Mouse (Mus musculus): ENCODE measurements around the gene Bnip1. TPM values are rescaled to one million over a fixed set of nuclear protein-coding genes. Genes with fewer than 3 reads are reported as not detected.

Bnip1 gene
- polyA plus RNA-seq, 1 experiment, result 21.4 TPM

DNA sequence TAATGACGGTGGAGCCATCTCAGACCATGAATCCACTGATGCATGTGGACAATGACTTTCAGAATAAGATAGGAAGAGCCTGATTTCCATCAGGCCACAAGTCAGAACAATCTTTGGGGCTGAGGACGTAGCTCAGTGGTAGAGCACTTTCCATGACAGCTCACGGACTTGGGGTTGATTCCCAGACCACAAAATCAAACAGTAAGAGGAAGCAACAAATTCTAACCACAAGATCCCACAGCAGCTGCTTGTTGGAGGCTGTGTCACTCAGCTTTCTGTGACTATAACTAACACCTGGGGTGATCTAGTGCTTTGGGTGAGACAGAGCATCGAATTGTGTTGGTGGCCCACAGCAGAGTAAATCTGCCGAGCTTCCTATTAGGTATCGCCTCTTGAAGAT is 35.9 kb downstream of the Bnip1 start:
- Histone ChIP-seq H3K36me3 (ENCODE audit: control insufficient read depth, insufficient read depth, low read length) (no peaks in the 10 kb centered on the region), H3K27me3 (replicated peaks; ENCODE audit: control insufficient read depth, insufficient read depth, low read length) (no peaks in the 10 kb centered on the region), H3K27ac (ENCODE audit: insufficient read depth, low read depth, low read length) (no peak overlapping the region), H3K4me1 (ENCODE audit: control insufficient read depth, insufficient read depth, low read length) (no peaks in the 10 kb centered on the region), H3K4me3 (ENCODE audit: insufficient read depth, low read depth, low read length) (no peak overlapping the region)
- DNase-seq, result no peak
- 77% methylated on average over 6 of the region's 6 CpGs for WGBS
- no peak for TF ChIP-seq POLR2A (IDR thresholded peaks at IDR 0.05; ENCODE audit: low read depth, low read length)

DNA sequence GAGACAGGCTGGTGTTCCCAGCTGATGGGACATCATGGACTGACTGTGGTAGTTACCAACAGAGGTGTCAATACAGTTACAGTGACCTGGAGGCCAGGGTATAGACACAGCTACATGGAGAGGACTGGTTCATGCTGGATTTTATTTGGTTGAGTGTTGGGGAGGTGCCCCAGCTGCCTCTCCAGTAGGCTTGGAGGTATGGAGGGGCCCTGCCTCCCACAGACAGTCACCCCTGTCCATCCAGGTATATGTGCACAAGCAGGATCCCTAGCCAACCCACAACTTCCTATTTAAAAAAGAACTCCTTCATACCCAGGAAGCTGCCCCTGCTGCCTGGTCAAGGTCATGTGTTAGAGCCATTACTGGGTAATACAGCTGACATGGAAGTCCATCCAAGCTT is 36.9 kb downstream of the Bnip1 start:
- TF ChIP-seq CTCF (conservative IDR thresholded peaks at IDR 0.05; ENCODE audit: insufficient read depth, insufficient read length, low read depth, low read length), result no peak
- TF ChIP-seq POLR2A (IDR thresholded peaks at IDR 0.05; ENCODE audit: low read depth, low read length), result no peak
- Histone ChIP-seq H3K4me3 (ENCODE audit: insufficient read depth, low read depth, low read length) (no peak overlapping the region), H3K27ac (ENCODE audit: insufficient read depth, low read depth, low read length) (no peak overlapping the region), H3K27me3 (replicated peaks; ENCODE audit: control insufficient read depth, insufficient read depth, low read length) (no peaks in the 10 kb centered on the region), H3K36me3 (ENCODE audit: control insufficient read depth, insufficient read depth, low read length) (no peaks in the 10 kb centered on the region), H3K4me1 (ENCODE audit: control insufficient read depth, insufficient read depth, low read length) (no peaks in the 10 kb centered on the region)
- no peak for DNase-seq

DNA sequence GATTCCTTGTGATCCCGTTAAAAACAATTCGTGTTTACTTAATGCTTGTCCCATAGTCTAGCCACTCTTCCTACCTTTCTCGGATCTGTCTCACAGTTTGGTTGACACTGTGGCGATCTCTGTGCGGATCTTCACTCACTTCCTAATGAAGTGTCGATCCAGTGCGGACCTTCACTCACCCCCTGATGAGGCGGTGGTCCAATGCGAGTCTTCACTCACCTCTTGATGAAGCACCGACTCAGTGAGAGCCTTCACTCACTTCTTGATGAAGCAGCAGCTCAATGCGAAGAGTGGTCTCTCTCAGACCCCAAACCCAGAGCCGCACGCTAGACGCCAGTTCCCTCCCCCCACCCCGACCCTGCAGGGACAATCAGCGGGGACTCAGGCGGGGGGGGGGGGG is 45.3 kb downstream of the Bnip1 start:
- H3K36me3 ChIP-seq (ENCODE audit: control insufficient read depth, insufficient read depth, low read length), result no peaks in the 10 kb centered on the region
- no peaks in the 10 kb centered on the region for H3K4me1 ChIP-seq (ENCODE audit: control insufficient read depth, insufficient read depth, low read length)
- no peak for TF ChIP-seq POLR2A (IDR thresholded peaks at IDR 0.05; ENCODE audit: low read depth, low read length)
- no peak for TF ChIP-seq CTCF (conservative IDR thresholded peaks at IDR 0.05; ENCODE audit: insufficient read depth, insufficient read length, low read depth, low read length)
- no peaks in the 10 kb centered on the region for H3K27me3 ChIP-seq (replicated peaks; ENCODE audit: control insufficient read depth, insufficient read depth, low read length)
- H3K4me3 ChIP-seq (ENCODE audit: insufficient read depth, low read depth, low read length), result no peak overlapping the region
- H3K27ac ChIP-seq (ENCODE audit: insufficient read depth, low read depth, low read length), result no peak overlapping the region
- no peak for DNase-seq
- WGBS, result 75% methylated on average over 16 of the region's 17 CpGs

DNA sequence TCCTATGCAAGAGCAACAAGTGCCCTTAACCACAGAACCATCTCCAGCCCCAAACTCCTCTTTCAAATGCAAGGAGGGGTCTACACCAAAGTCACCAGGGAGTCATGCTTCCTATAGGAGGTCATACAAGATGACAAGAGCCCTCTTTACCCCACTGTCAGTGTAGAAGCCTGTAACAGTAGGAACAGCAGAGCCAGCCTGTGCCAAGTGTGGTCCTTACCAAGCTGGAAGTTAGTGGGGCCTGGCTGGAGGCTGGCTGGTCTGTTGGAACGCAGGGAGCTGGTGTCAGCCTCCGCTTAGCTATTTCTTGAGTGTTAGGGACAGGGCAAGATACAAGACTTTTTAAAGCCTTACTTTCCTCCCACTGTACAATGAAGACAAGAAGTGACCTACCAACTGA is 52.9 kb downstream of the Bnip1 start:
- H3K27me3 ChIP-seq (replicated peaks; ENCODE audit: control insufficient read depth, insufficient read depth, low read length), result 0 out of 2 replicates have a peak, but pooled peaks cover 1% of the 10 kb centered on the region
- DNase-seq, result no peak
- H3K4me1 ChIP-seq (ENCODE audit: control insufficient read depth, insufficient read depth, low read length), result no peaks in the 10 kb centered on the region
- TF ChIP-seq CTCF (conservative IDR thresholded peaks at IDR 0.05; ENCODE audit: insufficient read depth, insufficient read length, low read depth, low read length) (no peak), POLR2A (IDR thresholded peaks at IDR 0.05; ENCODE audit: low read depth, low read length) (no peak)
- H3K36me3 ChIP-seq (ENCODE audit: control insufficient read depth, insufficient read depth, low read length), result no peaks in the 10 kb centered on the region
- 98% methylated on average over 2 of the region's 2 CpGs for WGBS
- H3K27ac ChIP-seq (ENCODE audit: insufficient read depth, low read depth, low read length), result no peak overlapping the region
- no peak overlapping the region for H3K4me3 ChIP-seq (ENCODE audit: insufficient read depth, low read depth, low read length)

DNA sequence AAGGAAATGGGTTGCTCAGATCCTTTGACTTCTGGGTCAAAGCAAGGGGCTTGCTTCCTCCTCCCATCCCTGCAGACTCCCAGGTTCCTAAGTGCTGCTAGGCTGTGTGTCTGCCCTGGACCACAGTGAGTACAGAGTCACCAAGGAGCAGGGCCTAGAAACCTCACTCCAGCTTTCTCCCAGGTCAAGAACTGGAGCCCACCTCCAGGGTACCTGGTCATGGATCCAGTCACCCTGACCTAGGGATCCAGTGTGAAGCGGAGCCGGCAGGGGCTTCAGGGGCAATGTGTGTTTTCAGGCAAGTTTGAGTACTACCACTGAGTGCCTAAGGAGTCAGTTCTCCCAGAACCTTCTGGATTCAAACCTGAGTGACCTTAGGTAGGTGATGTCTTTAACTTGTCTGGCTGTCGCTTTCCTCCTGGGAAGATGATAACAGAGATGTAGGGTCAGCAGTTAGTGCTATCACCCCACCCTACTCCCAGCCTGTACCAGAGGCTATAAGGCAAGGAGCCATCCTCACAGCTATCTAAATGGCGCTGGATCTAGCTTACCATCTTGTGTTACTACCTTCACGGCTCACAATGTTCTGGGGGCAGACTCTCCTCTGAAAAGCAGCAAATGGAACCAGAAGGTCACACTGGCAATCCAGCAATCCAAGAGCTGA is 53.6 kb downstream of the Bnip1 start:
- Histone ChIP-seq H3K27me3 (replicated peaks; ENCODE audit: control insufficient read depth, insufficient read depth, low read length) (peaks cover 5% of the 10 kb centered on the region; the same call in 1 of the 2 replicates), H3K36me3 (ENCODE audit: control insufficient read depth, insufficient read depth, low read length) (no peaks in the 10 kb centered on the region), H3K27ac (ENCODE audit: insufficient read depth, low read depth, low read length) (no peak overlapping the region), H3K4me3 (ENCODE audit: insufficient read depth, low read depth, low read length) (no peak overlapping the region), H3K4me1 (ENCODE audit: control insufficient read depth, insufficient read depth, low read length) (no peaks in the 10 kb centered on the region)
- TF ChIP-seq POLR2A (IDR thresholded peaks at IDR 0.05; ENCODE audit: low read depth, low read length) (no peak), CTCF (conservative IDR thresholded peaks at IDR 0.05; ENCODE audit: insufficient read depth, insufficient read length, low read depth, low read length) (no peak)
- 81% methylated on average over 5 of the region's 5 CpGs for WGBS
- DNase-seq, result no peak

DNA sequence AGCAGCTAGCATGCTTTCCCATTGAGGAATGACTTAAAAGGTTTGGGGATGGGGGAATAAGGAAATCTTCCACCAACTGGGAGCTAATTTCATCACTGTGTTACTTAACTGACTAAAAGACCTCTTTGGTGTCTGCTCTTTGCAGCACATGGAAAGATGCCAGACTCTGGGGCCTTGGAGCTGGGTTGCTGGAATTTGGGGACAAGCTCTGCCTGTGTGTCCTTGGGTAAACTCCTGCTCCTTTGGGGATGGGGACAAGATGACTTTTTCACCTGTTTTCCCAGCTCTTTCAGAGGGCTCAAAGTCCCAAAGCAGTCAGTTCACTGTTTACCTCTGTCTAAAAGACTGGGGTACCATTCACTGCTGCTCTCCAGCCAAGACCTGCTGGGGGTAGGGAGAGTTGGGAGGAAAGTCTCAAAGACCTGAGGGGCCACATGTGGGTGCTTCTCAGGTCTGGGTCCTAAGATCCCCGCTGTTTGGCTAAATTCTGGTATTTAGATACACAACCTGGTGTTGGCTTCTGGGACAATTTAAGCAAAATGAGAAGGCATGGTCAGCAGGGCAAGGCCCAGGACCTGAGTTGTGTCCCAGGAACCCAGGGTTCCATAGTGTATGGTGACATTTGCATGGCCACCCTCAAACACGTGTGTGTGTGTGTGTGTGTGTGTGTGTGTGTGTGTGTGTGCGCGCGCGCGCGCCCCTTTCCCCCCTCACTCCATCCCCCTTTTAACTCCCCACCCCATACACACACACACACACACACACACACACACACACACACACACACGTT is 54.3 kb downstream of the Bnip1 start:
- peaks cover 8% of the 10 kb centered on the region for H3K27me3 ChIP-seq (replicated peaks; ENCODE audit: control insufficient read depth, insufficient read depth, low read length)
- no peak overlapping the region for H3K27ac ChIP-seq (ENCODE audit: insufficient read depth, low read depth, low read length)
- no peaks in the 10 kb centered on the region for H3K36me3 ChIP-seq (ENCODE audit: control insufficient read depth, insufficient read depth, low read length)
- 40% methylated on average over 6 of the region's 9 CpGs for WGBS
- TF ChIP-seq CTCF (conservative IDR thresholded peaks at IDR 0.05; ENCODE audit: insufficient read depth, insufficient read length, low read depth, low read length), result no peak
- no peak overlapping the region for H3K4me3 ChIP-seq (ENCODE audit: insufficient read depth, low read depth, low read length)
- DNase-seq, result no peak
- H3K4me1 ChIP-seq (ENCODE audit: control insufficient read depth, insufficient read depth, low read length), result no peaks in the 10 kb centered on the region

DNA sequence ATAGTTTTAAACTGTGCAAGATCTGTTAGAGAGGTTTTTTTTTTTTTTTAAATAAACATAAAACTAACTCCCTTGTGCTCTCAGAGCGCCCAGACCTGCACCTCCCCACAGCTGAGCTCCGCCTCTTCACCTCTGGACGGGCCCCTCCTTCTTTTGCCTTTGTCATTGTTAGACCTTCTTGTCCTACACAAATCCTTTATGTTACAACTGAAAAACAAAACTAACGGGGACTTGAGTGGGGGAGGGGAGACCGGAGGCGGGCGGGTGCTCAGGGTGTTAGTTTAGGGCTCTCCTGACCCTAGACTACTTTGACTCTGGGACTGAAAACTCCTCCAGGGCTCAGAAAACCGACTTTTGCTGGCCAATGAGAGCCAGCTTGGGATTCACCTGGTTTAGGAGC is 55.1 kb downstream of the Bnip1 start:
- Histone ChIP-seq H3K4me1 (ENCODE audit: control insufficient read depth, insufficient read depth, low read length) (no peaks in the 10 kb centered on the region), H3K27me3 (replicated peaks; ENCODE audit: control insufficient read depth, insufficient read depth, low read length) (peaks cover 11% of the 10 kb centered on the region), H3K36me3 (ENCODE audit: control insufficient read depth, insufficient read depth, low read length) (no peaks in the 10 kb centered on the region), H3K4me3 (ENCODE audit: insufficient read depth, low read depth, low read length) (no peak overlapping the region), H3K27ac (ENCODE audit: insufficient read depth, low read depth, low read length) (no peak overlapping the region)
- DNase-seq, result no peak
- no peak for TF ChIP-seq CTCF (conservative IDR thresholded peaks at IDR 0.05; ENCODE audit: insufficient read depth, insufficient read length, low read depth, low read length)
- no peak for TF ChIP-seq POLR2A (IDR thresholded peaks at IDR 0.05; ENCODE audit: low read depth, low read length)
- WGBS, result 27% methylated on average over 8 of the region's 8 CpGs
